In the genomic region with DNA sequence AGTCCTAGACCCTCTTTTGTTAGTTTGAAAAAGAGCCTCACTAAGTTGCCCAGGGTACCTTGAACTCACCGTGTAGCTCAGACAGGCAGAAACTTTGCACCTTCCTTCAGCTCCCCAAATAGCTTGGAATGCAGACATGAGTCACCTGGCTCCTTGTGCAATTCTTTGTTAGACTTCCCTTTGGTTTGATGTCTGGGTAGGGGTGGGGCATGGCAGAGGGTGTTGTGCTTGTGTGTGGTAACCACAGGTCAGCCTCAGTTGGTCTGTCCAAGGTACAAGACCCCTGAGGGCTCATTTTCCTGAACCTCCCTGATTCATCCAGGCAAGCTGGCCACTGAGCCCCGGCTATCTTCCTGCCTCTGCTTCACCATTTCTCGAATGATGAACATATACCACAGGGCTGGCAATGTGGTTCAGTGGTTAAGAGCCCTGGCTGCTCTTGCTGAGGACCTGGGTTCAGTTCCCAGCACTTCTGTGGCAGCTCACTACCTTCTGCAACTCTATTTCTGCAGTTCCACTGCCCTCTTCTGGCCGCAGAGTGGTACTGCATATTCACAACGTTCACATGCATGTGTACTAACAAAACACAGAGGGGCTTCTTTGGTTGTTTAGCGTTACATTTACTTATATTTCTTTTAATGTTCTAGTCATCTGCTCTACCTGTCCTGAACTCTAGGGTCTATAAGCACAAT, we compare ENCODE assay signal across 14 mouse cellular contexts. TPM values are rescaled to one million over a fixed set of nuclear protein-coding genes. Genes with fewer than 3 reads are reported as not detected.
DNase-seq lines count a peak whose midpoint lies in the region; ATAC-seq and TF ChIP-seq lines count a peak whose summit lies in the region.
"Had no signal": no experiment of that assay in that cellular context is flagged by ENCODE, and none has a peak within 500 bp of the region (broad histone marks: within the 10 kb centered on the region; RNA-seq: fewer than 3 reads in every experiment).

No protein-coding gene starts in this region.

- TF ChIP-seq RAD21 in MEL (IDR thresholded peaks at IDR 0.05; ENCODE audit: low read depth, low read length): peak; percentile 64

- no peaks in the 10 kb centered on the region for H3K9me3 ChIP-seq in MEL (replicated peaks; ENCODE audit: insufficient read depth, low read length)

- no peaks in the 10 kb centered on the region for H3K79me2 ChIP-seq in MEL (ENCODE audit: control insufficient read depth, insufficient read depth, low read length, poor library complexity)

- H3K9ac ChIP-seq in MEL (ENCODE audit: control insufficient read depth, low read depth, low read length, poor library complexity, severe bottlenecking): no peak overlapping the region
- H3K9ac ChIP-seq: limb, embryonic 15.5 days had no signal

- H3K4me1 ChIP-seq in MEL (ENCODE audit: control insufficient read depth in 1 of 2, insufficient read depth in 2 of 2, low read length in 2 of 2): no peaks in the 10 kb centered on the region
- H3K4me1 ChIP-seq: limb, embryonic 15.5 days; megakaryocyte, embryonic 14.5 days had no signal

- no peak overlapping the region for H3K27ac ChIP-seq in left cerebral cortex, adult 2 months
- H3K27ac ChIP-seq in MEL (ENCODE audit: control insufficient read depth, low read depth, low read length): no peak overlapping the region
- H3K27ac ChIP-seq: limb, embryonic 15.5 days had no signal

- peak; percentile 50 for DNase-seq in adrenal gland, adult 2 months
- DNase-seq in adrenal gland, postnatal 10 days: no peak
- DNase-seq in left cerebral cortex, adult 2 months (ENCODE audit: extremely low spot score in 1 of 2, low spot score in 2 of 2): no peak
- DNase-seq in left cerebral cortex, adult 9 months (ENCODE audit: low spot score in 2 of 2): no peak
- peak; percentile 51 for DNase-seq in MEL (ENCODE audit: low read depth, low spot score)
- peak; percentile 33 for DNase-seq in naive thymus-derived CD4-positive, alpha-beta T cell, adult 2 months (ENCODE audit: low read depth)
- DNase-seq in kidney, adult 11 months: no peak
- DNase-seq: gastrocnemius, postnatal 10 days had no signal

- no peak for TF ChIP-seq EP300 in MEL (IDR thresholded peaks at IDR 0.05; ENCODE audit: low read depth in 1 of 2, low read length in 2 of 2)

- peak; percentile 41 for TF ChIP-seq CTCF in left cerebral cortex, adult 2 months (IDR thresholded peaks at IDR 0.05)
- peak; percentile 54 to 63 (median 56) for TF ChIP-seq CTCF in MEL (IDR thresholded peaks at IDR 0.05 in 2 of 3, conservative IDR thresholded peaks at IDR 0.05 in 1 of 3; ENCODE audit: control insufficient read depth in 1 of 3, insufficient read depth in 1 of 3, low read depth in 2 of 3, low read length in 3 of 3, poor library complexity in 1 of 3, severe bottlenecking in 1 of 3)

- no peak overlapping the region for H3K4me3 ChIP-seq in left cerebral cortex, adult 2 months
- no peak overlapping the region for H3K4me3 ChIP-seq in MEL (ENCODE audit: control insufficient read depth in 1 of 2, insufficient read depth in 1 of 2, low read depth in 2 of 2, low read length in 2 of 2)
- H3K4me3 ChIP-seq: limb, embryonic 15.5 days; megakaryocyte, embryonic 14.5 days had no signal

- no peak for ATAC-seq in inflammation-experienced regulatory T-cells, adult 6 months

- TF ChIP-seq POLR2A in MEL (IDR thresholded peaks at IDR 0.05; ENCODE audit: control insufficient read depth in 1 of 2, insufficient read depth in 1 of 2, low read depth in 1 of 2, low read length in 2 of 2, poor library complexity in 1 of 2): no peak

- H3K27me3 ChIP-seq in MEL (ENCODE audit: control insufficient read depth in 1 of 2, insufficient read depth in 2 of 2, low read length in 2 of 2): no peaks in the 10 kb centered on the region
- H3K27me3 ChIP-seq: limb, embryonic 15.5 days; megakaryocyte, embryonic 14.5 days had no signal

- intact Hi-C loops in left cerebral cortex, adult 2 months (cut with DNase I): no loop called here

- no peaks in the 10 kb centered on the region for H3K36me3 ChIP-seq in MEL (ENCODE audit: control insufficient read depth in 1 of 2, insufficient read depth in 2 of 2, low read length in 2 of 2)
- H3K36me3 ChIP-seq: limb, embryonic 15.5 days had no signal

TF ChIP-seq in MEL, 35 proteins besides CTCF, POLR2A, EP300 and RAD21:
- TF ChIP-seq MEF2A (IDR thresholded peaks at IDR 0.05; ENCODE audit: extremely low read depth, insufficient replicate concordance, low read depth, low read length, poor library complexity, severe bottlenecking) (no peak), CHD1 (IDR thresholded peaks at IDR 0.05; ENCODE audit: low read depth, low read length) (no peak), KAT2A (conservative IDR thresholded peaks at IDR 0.05; ENCODE audit: low read depth, low read length) (no peak), ZC3H11A (IDR thresholded peaks at IDR 0.05; ENCODE audit: low read depth, low read length) (peak; percentile 28), SMC3 (IDR thresholded peaks at IDR 0.05; ENCODE audit: low read depth, low read length) (peak; percentile 44), ETS1 (IDR thresholded peaks at IDR 0.05; ENCODE audit: low read depth, low read length) (no peak)

RNA-seq across cellular contexts. Expression of a gene that starts 0.7 kb away (rescaled TPM):
- over 10,000 TPM in 1 of 2 experiments, 1,000 to 10,000 TPM in 1; 5,616 to 11,133 TPM for total RNA-seq in adrenal gland, adult 2 months (2021)
- 14,410 and 19,594 TPM in 2 replicates for polyA plus RNA-seq in adrenal gland, adult 2 months (2012; rRNA removed)
- total RNA-seq in adrenal gland, postnatal 10 days (2021): 1,000 to 10,000 TPM; 2,477 to 2,588 TPM
- total RNA-seq in left cerebral cortex, adult 2 months (2021): not detected
- not detected in 2 replicates for total RNA-seq in MEL (2012; rRNA removed)
- not detected for polyA plus RNA-seq in MEL (2012; ENCODE audit: insufficient read depth in 1 of 2, insufficient read length in 2 of 2, low read depth in 1 of 2, low replicate concordance in 2 of 2, missing spikeins in 1 of 2)
- polyA plus RNA-seq in inflammation-experienced regulatory T-cells, adult 6 months (2017; shearing (Covaris generic)): not detected
- total RNA-seq: hematopoietic stem cell, adult 5-6 weeks had no signal
- polyA plus RNA-seq: C2C12; neural tube, embryonic 11.5 days had no signal

RNA-seq across cellular contexts. Expression of a gene that starts 31.7 kb away (rescaled TPM):
- 10 to 100 TPM; 38.5 to 55.1 TPM for total RNA-seq in adrenal gland, adult 2 months (2021)
- polyA plus RNA-seq in adrenal gland, adult 2 months (2012; rRNA removed): 139 and 176 TPM in 2 replicates
- total RNA-seq in adrenal gland, postnatal 10 days (2021): 10 to 100 TPM; 31.8 to 33.0 TPM
- total RNA-seq in left cerebral cortex, adult 2 months (2021): 10 to 100 TPM; 54.8 to 61.5 TPM
- 33.6 and 43.3 TPM in 2 replicates for total RNA-seq in MEL (2012; rRNA removed)
- 10 to 100 TPM in 1 of 2 experiments, not detected in 1; 56.5 TPM for polyA plus RNA-seq in MEL (2012; ENCODE audit: insufficient read depth in 1 of 2, insufficient read length in 2 of 2, low read depth in 1 of 2, low replicate concordance in 2 of 2, missing spikeins in 1 of 2)
- polyA plus RNA-seq in inflammation-experienced regulatory T-cells, adult 6 months (2017; shearing (Covaris generic)): 10 to 100 TPM; 30.4 to 44.5 (median 37.2) TPM

RNA-seq across cellular contexts. Expression of a gene that starts 31.8 kb away (rescaled TPM):
- total RNA-seq in adrenal gland, adult 2 months (2021): 100 to 1,000 TPM in 1 of 2 experiments, 10 to 100 TPM in 1; 47.0 to 126 TPM
- polyA plus RNA-seq in adrenal gland, adult 2 months (2012; rRNA removed): 82.7 and 107 TPM in 2 replicates
- 10 to 100 TPM; 45.1 to 52.2 TPM for total RNA-seq in adrenal gland, postnatal 10 days (2021)
- total RNA-seq in left cerebral cortex, adult 2 months (2021): 10 to 100 TPM; 33.6 to 41.4 TPM
- 15.2 and 18.0 TPM in 2 replicates for total RNA-seq in MEL (2012; rRNA removed)
- polyA plus RNA-seq in MEL (2012; ENCODE audit: insufficient read depth in 1 of 2, insufficient read length in 2 of 2, low read depth in 1 of 2, low replicate concordance in 2 of 2, missing spikeins in 1 of 2): 10 to 100 TPM in 1 of 2 experiments, not detected in 1; 39.7 TPM
- 10 to 100 TPM; 23.9 to 29.0 (median 27.1) TPM for polyA plus RNA-seq in inflammation-experienced regulatory T-cells, adult 6 months (2017; shearing (Covaris generic))

RNA-seq across cellular contexts. Expression of a gene that starts 45.0 kb away (rescaled TPM):
- total RNA-seq in adrenal gland, adult 2 months (2021): 10 to 100 TPM; 62.1 to 65.8 TPM
- polyA plus RNA-seq in adrenal gland, adult 2 months (2012; rRNA removed): 105 and 112 TPM in 2 replicates
- total RNA-seq in adrenal gland, postnatal 10 days (2021): 10 to 100 TPM; 49.2 to 60.8 TPM
- 10 to 100 TPM; 70.1 to 70.4 TPM for total RNA-seq in left cerebral cortex, adult 2 months (2021)
- total RNA-seq in MEL (2012; rRNA removed): 29.6 and 34.9 TPM in 2 replicates
- polyA plus RNA-seq in MEL (2012; ENCODE audit: insufficient read depth in 1 of 2, insufficient read length in 2 of 2, low read depth in 1 of 2, low replicate concordance in 2 of 2, missing spikeins in 1 of 2): 10 to 100 TPM in 1 of 2 experiments, not detected in 1; 47.0 TPM
- polyA plus RNA-seq in inflammation-experienced regulatory T-cells, adult 6 months (2017; shearing (Covaris generic)): 10 to 100 TPM; 28.6 to 34.2 (median 33.7) TPM

RNA-seq across cellular contexts. Expression of a gene that starts 45.2 kb away (rescaled TPM):
- 10 to 100 TPM; 55.5 to 67.6 TPM for total RNA-seq in adrenal gland, adult 2 months (2021)
- polyA plus RNA-seq in adrenal gland, adult 2 months (2012; rRNA removed): 22.8 and 31.5 TPM in 2 replicates
- 10 to 100 TPM; 44.2 to 48.4 TPM for total RNA-seq in adrenal gland, postnatal 10 days (2021)
- 10 to 100 TPM; 35.3 to 40.3 TPM for total RNA-seq in left cerebral cortex, adult 2 months (2021)
- total RNA-seq in MEL (2012; rRNA removed): 58.8 and 67.6 TPM in 2 replicates
- 100 to 1,000 TPM in 1 of 2 experiments, not detected in 1; 192 TPM for polyA plus RNA-seq in MEL (2012; ENCODE audit: insufficient read depth in 1 of 2, insufficient read length in 2 of 2, low read depth in 1 of 2, low replicate concordance in 2 of 2, missing spikeins in 1 of 2)
- 10 to 100 TPM; 40.1 to 65.0 (median 47.0) TPM for polyA plus RNA-seq in inflammation-experienced regulatory T-cells, adult 6 months (2017; shearing (Covaris generic))

Comparison
In these comparisons a context has a peak if more than half of its experiments do, and no peak if none do; other contexts are left out.
1. DNase-seq: peak in adrenal gland, adult 2 months (single experiment), MEL (single experiment) and naive thymus-derived CD4-positive, alpha-beta T cell, adult 2 months (single experiment); none in adrenal gland, postnatal 10 days (single experiment), left cerebral cortex, adult 2 months (0 of 2), left cerebral cortex, adult 9 months (0 of 2) and kidney, adult 11 months (single experiment).
2. RNA of a gene that starts 0.7 kb away (total RNA-seq): 5,616 to 11,133 TPM in adrenal gland, adult 2 months and 2,477 to 2,588 TPM in adrenal gland, postnatal 10 days; not detected in left cerebral cortex, adult 2 months and not detected in MEL; every median in the first group is over 1,000 times any median in the second.